Mouse (Mus musculus) stomach, postnatal 0 days (tissue): ENCODE data around the gene Tbl3.

Experiments used
- CTCF ChIP-seq: IDR thresholded peaks from 2 replicates; pipeline ENCODE4 v1.5.1; 2016; ENCODE audit warnings: antibody characterized with exemption, low read depth, mild to moderate bottlenecking, moderate library complexity
- EP300 ChIP-seq: optimal IDR thresholded peaks from 2 replicates; pipeline ENCODE3; 2016; ENCODE audit warnings: antibody characterized with exemption

- TF ChIP-seq CTCF: no peak
- no peak for TF ChIP-seq EP300
These were observed 10.5 kb upstream of the Tbl3 start, which contains the start of the genes Rnf151 and Rps2 for GRCm38 (mm10) chr17:24717943-24718342.
